Mouse (Mus musculus) kidney, embryonic 16.5 days (tissue): ENCODE results near the gene Tgm1. TPM values are rescaled to one million over a fixed set of nuclear protein-coding genes. Genes with fewer than 3 reads are reported as not detected.
A peak's percentile ranks its signal among the peaks of the same experiment; 100 is the strongest.

Experiments
- ATAC-seq: fragments of 200-750 bp; cut with Nextera tagmentation; 2 replicates; pipeline ENCODE4 v1.8.0; 2017; ENCODE audit warnings: moderate TSS enrichment; ENCODE audit not compliant: low FRiP score, low TSS enrichment
- H3K27ac ChIP-seq: fragments of 300-500 bp; sonication (generic); 2 replicates; pipeline ENCODE4 v1.5.1; 2014; ENCODE audit warnings: low read length
- H3K27me3 ChIP-seq: fragments of 300-500 bp; sonication (generic); 2 replicates; pipeline ENCODE4 v1.6.1; 2014; ENCODE audit warnings: low read length, control low read depth, mixed read lengths; ENCODE audit not compliant: insufficient read depth
- H3K36me3 ChIP-seq: fragments of 300-500 bp; sonication (generic); 2 replicates; pipeline ENCODE4 v1.6.1; 2014; ENCODE audit warnings: low read length, control low read depth, mixed read lengths; ENCODE audit not compliant: insufficient read depth
- H3K4me1 ChIP-seq: fragments of 300-500 bp; sonication (generic); 2 replicates; pipeline ENCODE4 v1.6.1; 2014; ENCODE audit warnings: low read length, control low read depth, mixed read lengths; ENCODE audit not compliant: insufficient read depth
- H3K4me2 ChIP-seq: fragments of 300-500 bp; sonication (generic); replicated peaks from 2 replicates; pipeline ENCODE4 v1.6.1; 2014; ENCODE audit warnings: low read depth, low read length
- H3K4me3 ChIP-seq: fragments of 300-500 bp; sonication (generic); 2 replicates; pipeline ENCODE4 v1.5.1; 2014; ENCODE audit warnings: mild to moderate bottlenecking, low read length
- H3K9ac ChIP-seq: fragments of 300-500 bp; sonication (generic); replicated peaks from 2 replicates; pipeline ENCODE4 v1.6.1; 2014; ENCODE audit warnings: low read length
- H3K9me3 ChIP-seq: fragments of 300-500 bp; sonication (generic); 2 replicates; pipeline ENCODE4 v1.6.1; 2016; ENCODE audit warnings: low read length, control low read depth
- WGBS: fragments of 180-500 bp; shearing (Covaris S2); extraction: QIAGEN DNeasy Blood & Tissue Kit; methylation state at CpG from one replicate; pipeline ENCODE4 v1.1.7; 2014; 5-methylcytosine and 5-hydroxymethylcytosine counted together
- polyA plus RNA-seq: library from polyadenylated mRNA; unstranded; fragments of >200 nt; fragmentation: Nextera tagmentation; extraction: Ambion mirVana; gene quantifications from 2 replicates; pipeline ENCODE4 v1.2.1, GENCODE M21; 2015

Gene Tgm1
- polyA plus RNA-seq, 1 experiment from 2014 or later = 2.9 TPM

GRCm38 (mm10) chr14:55745180-55745860 lies 31.6 kb upstream of the Tgm1 start, which contains the start of the genes Dhrs1 and Nop9:
Dhrs1 (minus strand) TSS chr14:55745690.
Nop9 (plus strand) TSS chr14:55745693.
- Histone ChIP-seq H3K4me2 (peak within 1 kb of the TSS; percentile 98), H3K9me3 (no peaks in the 10 kb centered on the region), H3K9ac (peak within 1 kb of the TSS; percentile 81), H3K36me3 (peaks cover 16% of the 10 kb centered on the region), H3K4me1 (peaks cover 29% of the 10 kb centered on the region), H3K27ac (peak within 1 kb of the TSS; percentile 41), H3K27me3 (no peaks in the 10 kb centered on the region), H3K4me3 (peak within 1 kb of the TSS; percentile 90)
- WGBS = under 1% methylated on average over 48 of the region's 48 CpGs
- peak; percentile 88 for ATAC-seq

- H3K27ac ChIP-seq = no peak overlapping the region
- H3K27me3 ChIP-seq = no peaks in the 10 kb centered on the region
- 0 out of 2 replicates have a peak overlapping the region, but pooled peaks have one; percentile 14 for H3K4me3 ChIP-seq
- H3K4me1 ChIP-seq = peaks cover 29% of the 10 kb centered on the region
- H3K9me3 ChIP-seq = no peaks in the 10 kb centered on the region
- ATAC-seq = peak; percentile 76
- peak overlapping the region; percentile 39 for H3K4me2 ChIP-seq
- WGBS = 13% methylated on average over 10 of the region's 10 CpGs
- peaks cover 16% of the 10 kb centered on the region for H3K36me3 ChIP-seq
- H3K9ac ChIP-seq = peak overlapping the region; percentile 52
Measured at GRCm38 (mm10) chr14:55743711-55744110, 30.0 kb upstream of the Tgm1 start.

- no peak overlapping the region for H3K4me3 ChIP-seq
- H3K27ac ChIP-seq = no peak overlapping the region
- H3K9me3 ChIP-seq = no peaks in the 10 kb centered on the region
- no peak overlapping the region for H3K9ac ChIP-seq
- 80% methylated on average over 9 of the region's 9 CpGs for WGBS
- 0 out of 2 replicates have a peak, but pooled peaks cover 7% of the 10 kb centered on the region for H3K4me1 ChIP-seq
- no peaks in the 10 kb centered on the region for H3K27me3 ChIP-seq
- no peak overlapping the region for H3K4me2 ChIP-seq
- ATAC-seq = peak; percentile 77
- peaks cover 28% of the 10 kb centered on the region for H3K36me3 ChIP-seq
Measured at GRCm38 (mm10) chr14:55737086-55737687, 23.5 kb upstream of the Tgm1 start.

- Histone ChIP-seq H3K9ac (no peak overlapping the region), H3K4me1 (0 out of 2 replicates have a peak, but pooled peaks cover 7% of the 10 kb centered on the region), H3K9me3 (no peaks in the 10 kb centered on the region), H3K4me2 (no peak overlapping the region), H3K4me3 (no peak overlapping the region), H3K27me3 (no peaks in the 10 kb centered on the region), H3K36me3 (peaks cover 28% of the 10 kb centered on the region), H3K27ac (no peak overlapping the region)
- 79% methylated on average over 4 of the region's 4 CpGs for WGBS
- ATAC-seq = no peak
Measured at GRCm38 (mm10) chr14:55735758-55736157, 22.0 kb upstream of the Tgm1 start.

- Histone ChIP-seq H3K4me2 (no peak overlapping the region), H3K4me1 (0 out of 2 replicates have a peak, but pooled peaks cover 7% of the 10 kb centered on the region), H3K36me3 (peaks cover 24% of the 10 kb centered on the region), H3K4me3 (no peak overlapping the region), H3K27me3 (no peaks in the 10 kb centered on the region), H3K9ac (no peak overlapping the region), H3K9me3 (no peaks in the 10 kb centered on the region), H3K27ac (no peak overlapping the region)
- 47% methylated on average over 3 of the region's 3 CpGs for WGBS
- no peak for ATAC-seq
Measured at GRCm38 (mm10) chr14:55735334-55735733, 21.6 kb upstream of the Tgm1 start.

- Histone ChIP-seq H3K9me3 (no peaks in the 10 kb centered on the region), H3K4me2 (no peak overlapping the region), H3K4me3 (no peak overlapping the region), H3K27ac (no peak overlapping the region), H3K36me3 (peaks cover 20% of the 10 kb centered on the region), H3K9ac (no peak overlapping the region), H3K27me3 (no peaks in the 10 kb centered on the region), H3K4me1 (0 out of 2 replicates have a peak, but pooled peaks cover 7% of the 10 kb centered on the region)
- no peak for ATAC-seq
- 83% methylated on average over 7 of the region's 7 CpGs for WGBS
Measured at GRCm38 (mm10) chr14:55734869-55735268, 21.1 kb upstream of the Tgm1 start.

GRCm38 (mm10) chr14:55733889-55734288 lies 20.2 kb upstream of the Tgm1 start:
- Histone ChIP-seq H3K4me1 (0 out of 2 replicates have a peak, but pooled peaks cover 7% of the 10 kb centered on the region), H3K4me2 (no peak overlapping the region), H3K27ac (no peak overlapping the region), H3K27me3 (no peaks in the 10 kb centered on the region), H3K9me3 (no peaks in the 10 kb centered on the region), H3K36me3 (peaks cover 11% of the 10 kb centered on the region), H3K9ac (no peak overlapping the region), H3K4me3 (no peak overlapping the region)
- WGBS = 77% methylated on average over 10 of the region's 10 CpGs
- ATAC-seq = no peak

GRCm38 (mm10) chr14:55730531-55731032 lies 16.9 kb upstream of the Tgm1 start:
- H3K4me2 ChIP-seq = no peak overlapping the region
- no peaks in the 10 kb centered on the region for H3K36me3 ChIP-seq

GRCm38 (mm10) chr14:55730116-55730515 lies 16.4 kb upstream of the Tgm1 start:
- Histone ChIP-seq H3K4me3 (no peak overlapping the region), H3K4me2 (no peak overlapping the region), H3K27ac (no peak overlapping the region), H3K9ac (no peak overlapping the region), H3K27me3 (no peaks in the 10 kb centered on the region), H3K9me3 (no peaks in the 10 kb centered on the region), H3K4me1 (no peaks in the 10 kb centered on the region), H3K36me3 (no peaks in the 10 kb centered on the region)
- 74% methylated on average over 7 of the region's 7 CpGs for WGBS
- no peak for ATAC-seq

More at GRCm38 (mm10) chr14:55730531-55731032, 16.9 kb upstream of the Tgm1 start:
- Histone ChIP-seq H3K27me3 (no peaks in the 10 kb centered on the region), H3K4me3 (no peak overlapping the region), H3K9me3 (no peaks in the 10 kb centered on the region), H3K27ac (no peak overlapping the region), H3K9ac (no peak overlapping the region), H3K4me1 (no peaks in the 10 kb centered on the region)
- ATAC-seq = no peak
- 85% methylated on average over 7 of the region's 7 CpGs for WGBS
